In the genomic region with DNA sequence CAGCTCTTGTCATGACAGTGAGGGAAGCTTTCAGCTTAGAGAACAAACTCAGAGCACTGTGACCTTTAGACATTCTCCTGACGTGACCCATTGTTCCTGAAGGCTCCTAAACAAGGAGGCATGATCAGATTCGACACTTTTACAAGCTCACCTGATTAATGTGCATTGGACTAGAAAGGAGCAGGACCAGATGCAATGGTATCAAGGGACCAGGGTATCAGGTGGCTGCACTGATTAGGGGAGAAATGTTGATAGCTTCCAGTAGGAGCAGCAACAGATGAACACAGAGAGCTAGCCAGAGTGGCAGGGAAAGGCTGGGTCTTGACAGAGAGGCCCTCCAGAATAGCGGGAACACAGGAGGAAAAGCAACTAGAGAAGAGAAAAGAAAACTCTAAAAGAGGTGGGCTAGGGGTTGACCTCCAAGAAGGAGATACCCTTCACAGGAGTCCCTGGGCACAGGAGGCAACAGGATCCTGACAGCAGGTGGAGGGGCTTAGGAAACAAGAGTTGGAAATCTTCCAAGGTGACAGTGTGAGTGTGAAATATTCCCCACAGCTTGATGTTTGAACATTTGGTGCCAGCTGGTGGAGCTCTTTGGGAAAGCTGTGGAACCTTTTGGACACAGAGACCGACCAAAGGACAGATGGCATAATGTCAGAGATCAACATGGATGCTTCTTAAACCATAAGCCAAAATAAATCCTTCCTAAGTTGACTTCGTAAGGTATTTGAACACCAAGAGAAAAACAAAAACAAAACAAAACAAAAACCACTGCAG, we compare ENCODE assay signal across 15 mouse cellular contexts.
DNase-seq lines count a peak whose midpoint lies in the region; ATAC-seq lines count a peak whose summit lies in the region.
"Had no signal": no experiment of that assay in that cellular context is flagged by ENCODE, and none has a peak within 500 bp of the region (broad histone marks: within the 10 kb centered on the region; RNA-seq: fewer than 3 reads in every experiment).

No protein-coding gene starts in this region.

- no peaks in the 10 kb centered on the region for H3K27me3 ChIP-seq in kidney, embryonic 16.5 days (ENCODE audit: insufficient read depth, low read length)
- H3K27me3 ChIP-seq: heart, embryonic 12.5 days; hindbrain, embryonic 15.5 days; liver, embryonic 13.5 days had no signal

- peak; percentile 17 for DNase-seq in embryo, embryonic 10 days (ENCODE audit: low spot score)
- DNase-seq in embryo, embryonic 11 days: no peak
- DNase-seq in kidney, postnatal 10 days: no peak
- DNase-seq in retina, postnatal 1 day: peak; percentile 35
- DNase-seq in retina, embryonic 14.5 days (ENCODE audit: low spot score): no peak
- no peak for DNase-seq in ovary, postnatal 36 days (ENCODE audit: low spot score)
- DNase-seq in thymus, postnatal 25 days: no peak
- DNase-seq: liver, embryonic 13.5 days; right cerebral cortex, postnatal 14 days; thymus, postnatal 36 days had no signal

- no peaks in the 10 kb centered on the region for H3K9me3 ChIP-seq in kidney, embryonic 16.5 days (ENCODE audit: low read length)
- H3K9me3 ChIP-seq: heart, embryonic 12.5 days; hindbrain, embryonic 15.5 days; liver, embryonic 13.5 days had no signal

- H3K36me3 ChIP-seq in kidney, embryonic 16.5 days (ENCODE audit: insufficient read depth, low read length): no peaks in the 10 kb centered on the region; the same call in none of the 2 replicates
- H3K36me3 ChIP-seq: hindbrain, embryonic 15.5 days; liver, embryonic 13.5 days had no signal

- H3K9ac ChIP-seq in kidney, embryonic 16.5 days (replicated peaks; ENCODE audit: low read length): no peak overlapping the region
- H3K9ac ChIP-seq: heart, embryonic 12.5 days; hindbrain, embryonic 15.5 days; liver, embryonic 13.5 days had no signal

- H3K4me3 ChIP-seq in kidney, embryonic 16.5 days (ENCODE audit: low read length): no peak overlapping the region
- H3K4me3 ChIP-seq: erythroblast, embryonic 14.5 days; heart, embryonic 12.5 days; hindbrain, embryonic 15.5 days; liver, embryonic 13.5 days had no signal

- 44% methylated on average over 5 of the region's 5 CpGs for WGBS in kidney, embryonic 16.5 days

- H3K4me2 ChIP-seq in kidney, embryonic 16.5 days (replicated peaks; ENCODE audit: low read depth, low read length): no peak overlapping the region
- H3K4me2 ChIP-seq: heart, embryonic 12.5 days; hindbrain, embryonic 15.5 days; liver, embryonic 13.5 days; midbrain, embryonic 11.5 days had no signal

- no peaks in the 10 kb centered on the region for H3K4me1 ChIP-seq in kidney, embryonic 16.5 days (ENCODE audit: insufficient read depth, low read length)
- H3K4me1 ChIP-seq: heart, embryonic 12.5 days; hindbrain, embryonic 15.5 days; liver, embryonic 13.5 days had no signal

- H3K27ac ChIP-seq in kidney, embryonic 16.5 days (ENCODE audit: low read length): no peak overlapping the region
- H3K27ac ChIP-seq: hindbrain, embryonic 15.5 days; liver, embryonic 13.5 days had no signal

- ATAC-seq in kidney, embryonic 16.5 days (ENCODE audit: low FRiP score, low TSS enrichment): peak; percentile 49; the same call in 1 of the 2 replicates

Comparison
In these comparisons a context has a peak if more than half of its experiments do, and no peak if none do; other contexts are left out.
1. DNase-seq: peak in embryo, embryonic 10 days (single experiment) and retina, postnatal 1 day (single experiment); none in embryo, embryonic 11 days (single experiment), kidney, postnatal 10 days (single experiment), retina, embryonic 14.5 days (single experiment), ovary, postnatal 36 days (single experiment) and thymus, postnatal 25 days (single experiment).